Mouse (Mus musculus): ENCODE data around the gene Serpinb6b. TPM values are rescaled to one million over a fixed set of nuclear protein-coding genes. Genes with fewer than 3 reads are reported as not detected.
A peak's percentile ranks its signal among the peaks of the same experiment; 100 is the strongest.

The Serpinb6b gene
- total and polyA plus RNA-seq, 3 experiments = 11.9 to 41.2 (median 38.9) TPM

DNA sequence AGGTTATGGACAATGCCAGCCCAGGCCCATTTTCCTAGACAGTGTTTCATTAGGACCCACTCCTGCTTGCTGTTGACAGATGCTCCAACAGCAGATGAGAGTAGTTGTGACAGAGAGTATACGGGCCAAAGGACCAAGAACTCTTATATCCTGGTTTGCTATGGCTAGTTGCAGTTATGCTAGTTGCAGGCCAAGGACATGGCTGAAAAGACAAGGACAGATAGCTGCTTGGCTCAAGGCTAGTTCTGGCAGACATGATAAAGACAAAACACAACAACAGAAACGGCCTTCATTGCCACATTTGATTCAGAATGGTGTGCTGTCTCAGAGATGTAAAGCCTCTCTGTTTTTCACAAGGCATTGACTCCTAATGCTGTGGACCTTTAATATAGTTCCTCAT, 10.7 kb downstream of the Serpinb6b start:
- dilution Hi-C loops (cut with MboI; ENCODE audit: extremely low pct_ligation_motif_present, extremely low pct_unique_long_range_greater_than_20kb, low sequenced_read_pairs) (no loop called here), in situ Hi-C loops (cut with MboI; ENCODE audit: low pct_ligation_motif_present, low pct_unique_long_range_greater_than_20kb, low sequenced_read_pairs) (no loop called here)
- Histone ChIP-seq H3K9me3 (replicated peaks; ENCODE audit: low read length) (no peaks in the 10 kb centered on the region), H3K4me2 (ENCODE audit: insufficient read depth, low read depth, poor library complexity, severe bottlenecking) (no peak overlapping the region), H3K4me3 (replicated peaks in 1 of 3; ENCODE audit: low read depth in 2 of 3, low read length in 2 of 3, poor library complexity in 1 of 3) (no peak overlapping the region), H3K27ac (ENCODE audit: insufficient read depth, low read depth) (no peak overlapping the region), H3K4me1 (ENCODE audit: control insufficient read depth in 1 of 2, insufficient read depth in 2 of 2) (peaks cover 0 to 9% of the 10 kb centered on the region in 2 experiments; a peak in 1 of 4 replicates), H3K79me2 (replicated peaks; ENCODE audit: control insufficient read depth, extremely low read depth, insufficient read depth, poor library complexity, severe bottlenecking) (no peaks in the 10 kb centered on the region), H3K9ac (ENCODE audit: insufficient read depth, low read depth) (no peak overlapping the region), H3K27me3 (replicated peaks) (no peaks in the 10 kb centered on the region), H3K36me3 (replicated peaks in 1 of 2; ENCODE audit: control insufficient read depth in 1 of 2, insufficient read depth in 1 of 2, low read length in 1 of 2) (peaks cover 0 to 80% of the 10 kb centered on the region in 2 experiments)
- no peak for DNase-seq (ENCODE audit: extremely low read depth)
- TF ChIP-seq USF2 (conservative IDR thresholded peaks at IDR 0.05; ENCODE audit: low read depth, low read length) = no peak
- TF ChIP-seq MAX (IDR thresholded peaks at IDR 0.05; ENCODE audit: low read length) = no peak
- no peak for TF ChIP-seq RAD21 (IDR thresholded peaks at IDR 0.05; ENCODE audit: low read depth, low read length)
- TF ChIP-seq JUND (conservative IDR thresholded peaks at IDR 0.05; ENCODE audit: low read depth, low read length) = no peak

GRCm38 (mm10) chr13:32982556-32983042, 17.6 kb downstream of the Serpinb6b start:
- no peak for DNase-seq (ENCODE audit: extremely low read depth)
- H3K9me3 ChIP-seq (replicated peaks; ENCODE audit: low read length) = no peaks in the 10 kb centered on the region
- dilution Hi-C loops (cut with MboI; ENCODE audit: extremely low pct_ligation_motif_present, extremely low pct_unique_long_range_greater_than_20kb, low sequenced_read_pairs) = no loop called here
- H3K36me3 ChIP-seq (replicated peaks in 1 of 2; ENCODE audit: control insufficient read depth in 1 of 2, insufficient read depth in 1 of 2, low read length in 1 of 2) = peaks cover 0 to 18% of the 10 kb centered on the region in 2 experiments
- no peak overlapping the region for H3K4me3 ChIP-seq (replicated peaks in 1 of 3; ENCODE audit: low read depth in 2 of 3, low read length in 2 of 3, poor library complexity in 1 of 3)
- in situ Hi-C loops (cut with MboI; ENCODE audit: low pct_ligation_motif_present, low pct_unique_long_range_greater_than_20kb, low sequenced_read_pairs) = no loop called here
- H3K4me2 ChIP-seq (ENCODE audit: insufficient read depth, low read depth, poor library complexity, severe bottlenecking) = no peak overlapping the region
- no peak overlapping the region for H3K27ac ChIP-seq (ENCODE audit: insufficient read depth, low read depth)
- 0 out of 4 replicates have a peak, but pooled peaks cover 0 to 7% of the 10 kb centered on the region in 2 experiments for H3K4me1 ChIP-seq (ENCODE audit: control insufficient read depth in 1 of 2, insufficient read depth in 2 of 2)
- no peaks in the 10 kb centered on the region for H3K79me2 ChIP-seq (replicated peaks; ENCODE audit: control insufficient read depth, extremely low read depth, insufficient read depth, poor library complexity, severe bottlenecking)
- H3K9ac ChIP-seq (ENCODE audit: insufficient read depth, low read depth) = no peak overlapping the region
- H3K27me3 ChIP-seq (replicated peaks) = no peaks in the 10 kb centered on the region
- TF ChIP-seq CHD1 (IDR thresholded peaks at IDR 0.05; ENCODE audit: low read depth, low read length) (no peak), ZNF384 (IDR thresholded peaks at IDR 0.05; ENCODE audit: low read depth, low read length) (no peak), EP300 (IDR thresholded peaks at IDR 0.05; ENCODE audit: low read length) (0 out of 2 replicates have a peak, but pooled peaks have one; percentile 11), MYC (IDR thresholded peaks at IDR 0.05; ENCODE audit: low read depth, low read length) (no peak), MAZ (IDR thresholded peaks at IDR 0.05; ENCODE audit: low read depth, low read length) (no peak), BHLHE40 (IDR thresholded peaks at IDR 0.05; ENCODE audit: low read depth, low read length) (no peak)

DNA sequence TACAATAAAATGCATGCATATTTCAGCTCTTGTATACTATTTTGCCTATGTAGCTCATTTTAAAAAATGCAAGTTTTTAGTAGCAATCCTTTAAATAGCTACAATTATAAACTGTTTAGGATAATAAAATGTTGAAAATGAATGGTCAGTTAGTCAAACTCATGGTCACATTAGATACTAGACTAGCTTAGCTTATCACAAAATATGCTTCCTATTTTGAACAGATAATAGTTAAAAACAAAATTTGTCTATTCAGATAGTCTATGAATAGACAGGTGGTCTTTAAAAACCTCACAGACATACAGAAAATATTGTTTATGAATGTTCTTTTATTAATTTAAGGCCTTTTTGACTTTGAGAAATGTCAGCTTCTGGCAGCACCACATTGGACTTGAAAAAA, 21.2 kb downstream of the Serpinb6b start:
- no peaks in the 10 kb centered on the region for H3K9me3 ChIP-seq (replicated peaks; ENCODE audit: low read length)
- TF ChIP-seq E2F4 (IDR thresholded peaks at IDR 0.05; ENCODE audit: insufficient replicate concordance, low read depth, low read length) (no peak), IRF4 (IDR thresholded peaks at IDR 0.05; ENCODE audit: low read depth, low read length) (no peak), POLR2AphosphoS2 (IDR thresholded peaks at IDR 0.05; ENCODE audit: low read depth, low read length) (no peak), USF1 (IDR thresholded peaks at IDR 0.05; ENCODE audit: low read depth, low read length) (no peak), ZNF384 (IDR thresholded peaks at IDR 0.05; ENCODE audit: low read depth, low read length) (no peak), JUND (conservative IDR thresholded peaks at IDR 0.05; ENCODE audit: low read depth, low read length) (no peak), TBP (conservative IDR thresholded peaks at IDR 0.05; ENCODE audit: low read depth, low read length) (no peak), EP300 (IDR thresholded peaks at IDR 0.05; ENCODE audit: low read length) (no peak), PAX5 (IDR thresholded peaks at IDR 0.05; ENCODE audit: low read length) (no peak), ELF1 (IDR thresholded peaks at IDR 0.05; ENCODE audit: low read depth, low read length) (no peak), SIN3A (IDR thresholded peaks at IDR 0.05; ENCODE audit: low read length) (no peak), MAZ (IDR thresholded peaks at IDR 0.05; ENCODE audit: low read depth, low read length) (no peak), ZC3H11A (IDR thresholded peaks at IDR 0.05; ENCODE audit: low read depth, low read length) (no peak), MYC (IDR thresholded peaks at IDR 0.05; ENCODE audit: low read depth, low read length) (no peak)
- dilution Hi-C loops (cut with MboI; ENCODE audit: extremely low pct_ligation_motif_present, extremely low pct_unique_long_range_greater_than_20kb, low sequenced_read_pairs) (no loop called here), in situ Hi-C loops (cut with MboI; ENCODE audit: low pct_ligation_motif_present, low pct_unique_long_range_greater_than_20kb, low sequenced_read_pairs) (no loop called here)
- H3K27me3 ChIP-seq (replicated peaks) = no peaks in the 10 kb centered on the region
- no peaks in the 10 kb centered on the region for H3K36me3 ChIP-seq (replicated peaks in 1 of 2; ENCODE audit: control insufficient read depth in 1 of 2, insufficient read depth in 1 of 2, low read length in 1 of 2)
- H3K27ac ChIP-seq (ENCODE audit: insufficient read depth, low read depth) = no peak overlapping the region
- no peak overlapping the region for H3K9ac ChIP-seq (ENCODE audit: insufficient read depth, low read depth)
- no peaks in the 10 kb centered on the region for H3K79me2 ChIP-seq (replicated peaks; ENCODE audit: control insufficient read depth, extremely low read depth, insufficient read depth, poor library complexity, severe bottlenecking)
- no peak for DNase-seq (ENCODE audit: extremely low read depth)
- H3K4me1 ChIP-seq (ENCODE audit: control insufficient read depth in 1 of 2, insufficient read depth in 2 of 2) = 0 out of 4 replicates have a peak, but pooled peaks cover 0 to 7% of the 10 kb centered on the region in 2 experiments
- H3K4me2 ChIP-seq (ENCODE audit: insufficient read depth, low read depth, poor library complexity, severe bottlenecking) = no peak overlapping the region
- no peak overlapping the region for H3K4me3 ChIP-seq (replicated peaks in 1 of 3; ENCODE audit: low read depth in 2 of 3, low read length in 2 of 3, poor library complexity in 1 of 3)

Measured in CH12.LX (cell line).